Mouse (Mus musculus): ENCODE measurements around the gene Dpy19l3. TPM values are rescaled to one million over a fixed set of nuclear protein-coding genes. Genes with fewer than 3 reads are reported as not detected.
A peak's percentile ranks its signal among the peaks of the same experiment; 100 is the strongest.

Gene Dpy19l3
- polyA plus RNA-seq, 1 experiment from 2014 or later: 34.2 TPM

- Histone ChIP-seq H3K36me3 (ENCODE audit: control insufficient read depth, insufficient read depth, low read length) (peaks cover 4% of the 10 kb centered on the region; the same call in 1 of the 2 replicates), H3K9ac (ENCODE audit: low read length) (no peak overlapping the region), H3K4me1 (ENCODE audit: control insufficient read depth, insufficient read depth, low read length) (no peaks in the 10 kb centered on the region), H3K9me3 (ENCODE audit: control insufficient read depth, low read length) (no peaks in the 10 kb centered on the region), H3K4me3 (ENCODE audit: low read depth, low read length) (no peak overlapping the region), H3K27ac (ENCODE audit: low read depth, low read length) (no peak overlapping the region), H3K27me3 (ENCODE audit: control insufficient read depth, insufficient read depth, low read length) (no peaks in the 10 kb centered on the region), H3K4me2 (ENCODE audit: low read depth) (no peak overlapping the region)
- DNase-seq (ENCODE audit: low spot score) (no peak), ATAC-seq (ENCODE audit: insufficient read depth, low FRiP score, low TSS enrichment) (no peak)
- WGBS: 91% methylated on average over 5 of the region's 5 CpGs
These were observed 11.9 kb downstream of the Dpy19l3 start for GRCm38 (mm10) chr7:35742310-35742709.

GRCm38 (mm10) chr7:35741858-35742257, 12.4 kb downstream of the Dpy19l3 start:
- H3K36me3 ChIP-seq (ENCODE audit: control insufficient read depth, insufficient read depth, low read length): peaks cover 3% of the 10 kb centered on the region; the same call in 1 of the 2 replicates

GRCm38 (mm10) chr7:35740489-35741230, 13.6 kb downstream of the Dpy19l3 start:
- Histone ChIP-seq H3K27ac (ENCODE audit: low read depth, low read length) (no peak overlapping the region), H3K4me2 (ENCODE audit: low read depth) (no peak overlapping the region), H3K4me1 (ENCODE audit: control insufficient read depth, insufficient read depth, low read length) (no peaks in the 10 kb centered on the region), H3K4me3 (ENCODE audit: low read depth, low read length) (no peak overlapping the region), H3K27me3 (ENCODE audit: control insufficient read depth, insufficient read depth, low read length) (no peaks in the 10 kb centered on the region), H3K9ac (ENCODE audit: low read length) (no peak overlapping the region), H3K9me3 (ENCODE audit: control insufficient read depth, low read length) (no peaks in the 10 kb centered on the region), H3K36me3 (ENCODE audit: control insufficient read depth, insufficient read depth, low read length) (no peaks in the 10 kb centered on the region; the same call in 1 of the 2 replicates)
- 79% methylated on average over 5 of the region's 5 CpGs for WGBS
- ATAC-seq (ENCODE audit: insufficient read depth, low FRiP score, low TSS enrichment) (no peak), DNase-seq (ENCODE audit: low spot score) (peak; percentile 49)

More at GRCm38 (mm10) chr7:35741858-35742257, 12.4 kb downstream of the Dpy19l3 start:
- DNase-seq (ENCODE audit: low spot score) (no peak), ATAC-seq (ENCODE audit: insufficient read depth, low FRiP score, low TSS enrichment) (no peak)
- no peaks in the 10 kb centered on the region for H3K27me3 ChIP-seq (ENCODE audit: control insufficient read depth, insufficient read depth, low read length)
- no peak overlapping the region for H3K9ac ChIP-seq (ENCODE audit: low read length)
- no peak overlapping the region for H3K4me3 ChIP-seq (ENCODE audit: low read depth, low read length)
- no peak overlapping the region for H3K27ac ChIP-seq (ENCODE audit: low read depth, low read length)
- H3K4me2 ChIP-seq (ENCODE audit: low read depth): no peak overlapping the region
- H3K4me1 ChIP-seq (ENCODE audit: control insufficient read depth, insufficient read depth, low read length): no peaks in the 10 kb centered on the region
- no peaks in the 10 kb centered on the region for H3K9me3 ChIP-seq (ENCODE audit: control insufficient read depth, low read length)
- 82% methylated on average over 5 of the region's 5 CpGs for WGBS

- Histone ChIP-seq H3K4me3 (ENCODE audit: low read depth, low read length) (no peak overlapping the region), H3K27me3 (ENCODE audit: control insufficient read depth, insufficient read depth, low read length) (no peaks in the 10 kb centered on the region), H3K27ac (ENCODE audit: low read depth, low read length) (no peak overlapping the region), H3K9me3 (ENCODE audit: control insufficient read depth, low read length) (no peaks in the 10 kb centered on the region), H3K36me3 (ENCODE audit: control insufficient read depth, insufficient read depth, low read length) (no peaks in the 10 kb centered on the region; the same call in 1 of the 2 replicates), H3K4me1 (ENCODE audit: control insufficient read depth, insufficient read depth, low read length) (no peaks in the 10 kb centered on the region), H3K9ac (ENCODE audit: low read length) (no peak overlapping the region), H3K4me2 (ENCODE audit: low read depth) (no peak overlapping the region)
- ATAC-seq (ENCODE audit: insufficient read depth, low FRiP score, low TSS enrichment) (no peak), DNase-seq (ENCODE audit: low spot score) (no peak)
These were observed 15.4 kb downstream of the Dpy19l3 start for GRCm38 (mm10) chr7:35738871-35739270.

GRCm38 (mm10) chr7:35733313-35734050, 20.8 kb downstream of the Dpy19l3 start:
- no peaks in the 10 kb centered on the region for H3K9me3 ChIP-seq (ENCODE audit: control insufficient read depth, low read length)
- DNase-seq (ENCODE audit: low spot score): no peak
- no peak for ATAC-seq (ENCODE audit: insufficient read depth, low FRiP score, low TSS enrichment)
- no peak overlapping the region for H3K27ac ChIP-seq (ENCODE audit: low read depth, low read length)
- WGBS: 66% methylated on average over 14 of the region's 14 CpGs
- H3K4me2 ChIP-seq (ENCODE audit: low read depth): no peak overlapping the region
- no peaks in the 10 kb centered on the region for H3K4me1 ChIP-seq (ENCODE audit: control insufficient read depth, insufficient read depth, low read length)
- H3K27me3 ChIP-seq (ENCODE audit: control insufficient read depth, insufficient read depth, low read length): no peaks in the 10 kb centered on the region
- H3K4me3 ChIP-seq (ENCODE audit: low read depth, low read length): no peak overlapping the region
- no peak overlapping the region for H3K9ac ChIP-seq (ENCODE audit: low read length)
- peaks cover 3% of the 10 kb centered on the region for H3K36me3 ChIP-seq (ENCODE audit: control insufficient read depth, insufficient read depth, low read length)

- Histone ChIP-seq H3K4me1 (ENCODE audit: control insufficient read depth, insufficient read depth, low read length) (no peaks in the 10 kb centered on the region), H3K36me3 (ENCODE audit: control insufficient read depth, insufficient read depth, low read length) (peaks cover 5% of the 10 kb centered on the region), H3K4me3 (ENCODE audit: low read depth, low read length) (no peak overlapping the region), H3K9ac (ENCODE audit: low read length) (no peak overlapping the region), H3K4me2 (ENCODE audit: low read depth) (no peak overlapping the region), H3K27ac (ENCODE audit: low read depth, low read length) (no peak overlapping the region), H3K9me3 (ENCODE audit: control insufficient read depth, low read length) (no peaks in the 10 kb centered on the region), H3K27me3 (ENCODE audit: control insufficient read depth, insufficient read depth, low read length) (no peaks in the 10 kb centered on the region)
- DNase-seq (ENCODE audit: low spot score): no peak
- no peak for ATAC-seq (ENCODE audit: insufficient read depth, low FRiP score, low TSS enrichment)
- 75% methylated on average over 9 of the region's 10 CpGs for WGBS
These were observed 21.6 kb downstream of the Dpy19l3 start for GRCm38 (mm10) chr7:35732585-35733059.

GRCm38 (mm10) chr7:35729621-35730031, 24.6 kb downstream of the Dpy19l3 start:
- WGBS: 93% methylated on average over 9 of the region's 9 CpGs

GRCm38 (mm10) chr7:35728376-35728775, 25.9 kb downstream of the Dpy19l3 start:
- 92% methylated on average over 12 of the region's 12 CpGs for WGBS
- Histone ChIP-seq H3K27ac (ENCODE audit: low read depth, low read length) (no peak overlapping the region), H3K4me1 (ENCODE audit: control insufficient read depth, insufficient read depth, low read length) (no peaks in the 10 kb centered on the region), H3K4me3 (ENCODE audit: low read depth, low read length) (no peak overlapping the region), H3K9me3 (ENCODE audit: control insufficient read depth, low read length) (no peaks in the 10 kb centered on the region), H3K9ac (ENCODE audit: low read length) (no peak overlapping the region), H3K4me2 (ENCODE audit: low read depth) (no peak overlapping the region), H3K36me3 (ENCODE audit: control insufficient read depth, insufficient read depth, low read length) (peaks cover 7% of the 10 kb centered on the region), H3K27me3 (ENCODE audit: control insufficient read depth, insufficient read depth, low read length) (no peaks in the 10 kb centered on the region)
- ATAC-seq (ENCODE audit: insufficient read depth, low FRiP score, low TSS enrichment) (no peak), DNase-seq (ENCODE audit: low spot score) (no peak)

More at GRCm38 (mm10) chr7:35729621-35730031, 24.6 kb downstream of the Dpy19l3 start:
- Histone ChIP-seq H3K9ac (ENCODE audit: low read length) (no peak overlapping the region), H3K9me3 (ENCODE audit: control insufficient read depth, low read length) (no peaks in the 10 kb centered on the region), H3K36me3 (ENCODE audit: control insufficient read depth, insufficient read depth, low read length) (peaks cover 7% of the 10 kb centered on the region), H3K4me1 (ENCODE audit: control insufficient read depth, insufficient read depth, low read length) (no peaks in the 10 kb centered on the region), H3K27ac (ENCODE audit: low read depth, low read length) (no peak overlapping the region), H3K4me3 (ENCODE audit: low read depth, low read length) (no peak overlapping the region), H3K27me3 (ENCODE audit: control insufficient read depth, insufficient read depth, low read length) (no peaks in the 10 kb centered on the region), H3K4me2 (ENCODE audit: low read depth) (no peak overlapping the region)
- ATAC-seq (ENCODE audit: insufficient read depth, low FRiP score, low TSS enrichment): no peak
- DNase-seq (ENCODE audit: low spot score): no peak

All from neural tube, embryonic 11.5 days (tissue).